Mouse (Mus musculus) hindbrain, embryonic 14.5 days (tissue): Measurements from ENCODE around the gene Sox6. TPM values are rescaled to one million over a fixed set of nuclear protein-coding genes. Genes with fewer than 3 reads are reported as not detected.

Experiments
- ATAC-seq: fragments of 200-750 bp; cut with Nextera tagmentation; 2 replicates; pipeline ENCODE4 v1.8.0; 2017; ENCODE audit warnings: moderate number of reproducible peaks, mild to moderate bottlenecking, moderate TSS enrichment, moderate library complexity; ENCODE audit not compliant: low FRiP score
- DNase-seq: peaks from one replicate; pipeline ENCODE4 v3.0.0-alpha.2; 2015; ENCODE audit warnings: low spot score
- H3K27ac ChIP-seq: fragments of 300-500 bp; sonication (generic); 2 replicates; pipeline ENCODE4 v1.5.1; 2014; ENCODE audit warnings: mild to moderate bottlenecking, moderate library complexity
- H3K27me3 ChIP-seq: fragments of 300-500 bp; sonication (generic); 2 replicates; pipeline ENCODE4 v1.6.1; 2014; ENCODE audit warnings: mild to moderate bottlenecking, low read length, mixed read lengths; ENCODE audit not compliant: control insufficient read depth, insufficient read depth
- H3K36me3 ChIP-seq: fragments of 300-500 bp; sonication (generic); replicated peaks from 2 replicates; pipeline ENCODE4 v1.6.1; 2014; ENCODE audit not compliant: control insufficient read depth, insufficient read depth
- H3K4me1 ChIP-seq: fragments of 300-500 bp; sonication (generic); replicated peaks from 2 replicates; pipeline ENCODE4 v1.6.1; 2014; ENCODE audit warnings: antibody characterized with exemption, low read length, mixed read lengths; ENCODE audit not compliant: control insufficient read depth, insufficient read depth
- H3K4me2 ChIP-seq: fragments of 300-500 bp; sonication (generic); replicated peaks from 2 replicates; pipeline ENCODE4 v1.6.1; 2014; ENCODE audit warnings: mild to moderate bottlenecking, moderate library complexity
- H3K4me3 ChIP-seq: fragments of 300-500 bp; sonication (generic); replicated peaks from 2 replicates; pipeline ENCODE4 v1.5.1; 2014; ENCODE audit warnings: mild to moderate bottlenecking, low read length
- H3K9ac ChIP-seq: fragments of 300-500 bp; sonication (generic); 2 replicates; pipeline ENCODE4 v1.6.1; 2014
- H3K9me3 ChIP-seq: fragments of 300-500 bp; sonication (generic); 2 replicates; pipeline ENCODE4 v1.6.1; 2016; ENCODE audit warnings: low read length; ENCODE audit not compliant: control insufficient read depth
- WGBS: fragments of 180-500 bp; shearing (Covaris S2); extraction: QIAGEN DNeasy Blood & Tissue Kit; methylation state at CpG from one replicate; pipeline ENCODE4 v1.1.7; 2014; 5-methylcytosine and 5-hydroxymethylcytosine counted together
- polyA plus RNA-seq: library from polyadenylated mRNA; unstranded; fragments of >200 nt; fragmentation: Nextera tagmentation; extraction: Ambion mirVana; gene quantifications from 2 replicates; pipeline ENCODE4 v1.2.1, GENCODE M21; 2014

Sox6 gene
- polyA plus RNA-seq, 1 experiment from 2014 or later = 32.7 TPM

DNA sequence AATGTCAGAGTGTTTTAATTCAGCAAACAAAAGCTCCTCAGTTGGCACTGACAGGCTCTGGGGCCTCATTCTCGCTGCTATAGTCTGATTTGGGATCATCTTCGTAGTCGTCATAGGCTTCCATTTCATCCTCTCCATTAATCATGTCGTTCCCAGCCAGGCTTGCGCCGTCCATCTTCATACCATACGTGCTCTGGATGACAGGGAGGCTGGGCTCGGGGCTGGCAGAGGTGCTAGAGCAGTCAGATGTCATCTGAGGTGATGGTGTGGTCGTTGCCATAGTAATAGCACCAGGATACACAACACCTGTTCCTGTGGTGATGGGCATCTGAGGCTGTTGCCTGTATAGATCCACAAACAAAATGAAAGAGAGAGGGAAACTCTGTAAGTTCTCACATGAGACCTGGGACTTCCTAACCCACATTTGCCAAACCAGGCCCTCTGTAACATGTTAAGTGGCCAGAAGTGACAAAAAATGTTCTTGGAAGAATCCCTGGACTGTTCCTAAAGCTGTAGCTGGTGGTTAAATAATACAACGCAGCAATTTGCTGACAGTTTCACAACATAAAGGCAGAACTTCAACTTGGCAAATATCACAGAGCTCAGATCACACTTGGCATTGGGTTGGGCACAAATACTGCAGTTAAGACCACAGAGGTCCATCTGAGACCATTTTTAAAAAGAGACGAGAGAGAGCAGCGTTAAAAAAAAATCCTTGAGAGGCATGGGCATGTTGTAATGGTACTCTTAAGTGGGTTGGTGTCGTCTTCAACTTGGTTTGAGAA lies 561.5 kb downstream of the Sox6 start:
- Histone ChIP-seq H3K4me2 (no peak overlapping the region), H3K9ac (no peak overlapping the region), H3K27me3 (no peaks in the 10 kb centered on the region), H3K4me1 (no peaks in the 10 kb centered on the region), H3K4me3 (no peak overlapping the region), H3K36me3 (no peaks in the 10 kb centered on the region), H3K9me3 (no peaks in the 10 kb centered on the region), H3K27ac (no peak overlapping the region)
- 50% methylated on average over 13 of the region's 13 CpGs for WGBS
- no peak for ATAC-seq
- DNase-seq = peak; percentile 29

DNA sequence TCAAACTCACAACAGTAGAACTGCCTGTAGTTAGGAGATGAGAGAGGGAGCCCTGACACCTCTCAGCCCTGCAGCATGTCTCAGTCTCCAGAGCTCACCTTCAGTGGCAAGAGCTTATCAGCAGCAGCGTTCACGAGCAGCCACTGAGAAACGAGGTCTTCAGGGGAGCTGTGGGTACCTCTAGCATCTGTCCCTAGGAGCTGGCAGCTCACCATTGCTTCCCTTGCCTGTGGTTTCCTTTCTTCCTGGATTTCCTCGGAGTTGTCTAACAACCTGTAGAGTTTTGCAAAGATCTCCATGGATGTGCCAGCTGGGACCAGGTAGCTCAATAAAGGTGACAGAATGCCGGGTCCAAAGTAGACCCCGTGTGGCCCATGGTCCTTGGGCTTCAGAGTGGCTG lies 563.4 kb downstream of the Sox6 start:
- no peak for DNase-seq
- Histone ChIP-seq H3K9ac (no peak overlapping the region), H3K4me2 (no peak overlapping the region), H3K9me3 (no peaks in the 10 kb centered on the region), H3K27me3 (no peaks in the 10 kb centered on the region), H3K4me1 (no peaks in the 10 kb centered on the region), H3K36me3 (no peaks in the 10 kb centered on the region), H3K4me3 (no peak overlapping the region), H3K27ac (no peak overlapping the region)
- ATAC-seq = no peak
- WGBS = 93% methylated on average over 6 of the region's 6 CpGs

DNA sequence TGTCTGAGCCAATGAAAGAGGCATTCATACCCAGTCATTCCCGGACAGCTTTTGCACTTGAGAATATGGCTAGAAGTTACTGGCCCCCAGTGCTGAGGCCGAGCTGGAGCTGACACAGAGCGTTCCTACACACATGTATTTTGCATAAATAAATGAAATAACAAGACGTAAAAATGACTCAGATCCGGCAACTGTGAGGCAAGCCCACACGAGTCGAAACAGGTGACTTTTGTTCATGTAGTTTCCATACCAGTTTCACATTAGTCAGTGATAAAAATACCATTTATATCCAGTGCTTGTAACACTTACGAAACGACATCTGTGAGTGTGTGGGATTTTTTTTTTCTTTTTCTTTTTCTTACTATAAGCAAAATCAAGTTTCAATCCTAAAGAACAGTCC lies 564.5 kb downstream of the Sox6 start:
- Histone ChIP-seq H3K4me2 (no peak overlapping the region), H3K9me3 (no peaks in the 10 kb centered on the region), H3K27ac (no peak overlapping the region), H3K36me3 (no peaks in the 10 kb centered on the region), H3K4me1 (no peaks in the 10 kb centered on the region), H3K9ac (no peak overlapping the region), H3K4me3 (no peak overlapping the region), H3K27me3 (no peaks in the 10 kb centered on the region)
- DNase-seq (no peak), ATAC-seq (no peak)
- 85% methylated on average over 9 of the region's 9 CpGs for WGBS

DNA sequence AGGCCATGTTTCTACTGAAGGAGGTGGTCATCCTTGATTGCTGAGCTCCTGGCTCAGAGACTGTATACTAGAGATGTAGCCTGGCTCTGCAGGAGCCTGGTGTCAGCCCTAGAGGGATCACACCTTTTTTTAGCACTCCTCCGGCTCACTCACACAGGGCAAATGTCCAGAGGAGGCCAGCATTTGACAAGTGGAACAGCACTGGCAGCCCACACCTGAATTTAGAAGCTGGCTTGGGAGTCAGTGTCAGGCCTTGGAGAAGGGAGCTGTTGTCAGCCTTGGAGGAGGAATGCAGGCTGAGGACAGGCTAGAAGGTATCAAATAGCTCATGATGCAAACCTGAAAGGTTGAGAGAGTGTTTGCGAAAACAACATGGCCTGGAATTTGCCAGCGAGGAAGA lies 565.7 kb downstream of the Sox6 start:
- Histone ChIP-seq H3K4me3 (no peak overlapping the region), H3K4me2 (no peak overlapping the region), H3K9me3 (no peaks in the 10 kb centered on the region), H3K27ac (no peak overlapping the region), H3K36me3 (no peaks in the 10 kb centered on the region), H3K4me1 (no peaks in the 10 kb centered on the region), H3K27me3 (no peaks in the 10 kb centered on the region), H3K9ac (no peak overlapping the region)
- no peak for ATAC-seq
- 90% methylated on average over 3 of the region's 3 CpGs for WGBS
- DNase-seq = no peak

DNA sequence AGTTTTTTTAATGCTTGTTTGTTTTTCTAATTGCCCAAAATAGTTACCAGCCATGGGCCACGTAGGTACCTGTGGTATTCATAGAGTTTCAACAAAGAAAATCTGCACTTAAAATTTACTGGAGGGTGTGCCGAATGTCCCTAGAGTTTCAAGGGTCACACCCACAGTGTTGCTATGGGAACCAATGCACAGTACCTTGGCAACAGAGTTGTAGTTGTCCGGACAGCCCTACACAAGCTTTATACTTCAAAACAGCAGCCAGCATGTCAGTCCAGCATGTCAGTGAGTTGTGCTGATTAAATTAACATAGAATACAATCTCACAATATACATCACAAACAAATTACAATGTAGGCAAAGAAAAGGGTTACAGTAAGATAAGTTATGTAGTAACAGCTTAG lies 567.1 kb downstream of the Sox6 start:
- H3K4me1 ChIP-seq = no peaks in the 10 kb centered on the region
- 24% methylated on average over 3 of the region's 3 CpGs for WGBS
- no peaks in the 10 kb centered on the region for H3K36me3 ChIP-seq
- H3K9ac ChIP-seq = no peak overlapping the region
- H3K4me3 ChIP-seq = no peak overlapping the region
- no peaks in the 10 kb centered on the region for H3K9me3 ChIP-seq
- H3K27ac ChIP-seq = no peak overlapping the region
- DNase-seq (no peak), ATAC-seq (no peak)
- no peaks in the 10 kb centered on the region for H3K27me3 ChIP-seq
- H3K4me2 ChIP-seq = no peak overlapping the region

DNA sequence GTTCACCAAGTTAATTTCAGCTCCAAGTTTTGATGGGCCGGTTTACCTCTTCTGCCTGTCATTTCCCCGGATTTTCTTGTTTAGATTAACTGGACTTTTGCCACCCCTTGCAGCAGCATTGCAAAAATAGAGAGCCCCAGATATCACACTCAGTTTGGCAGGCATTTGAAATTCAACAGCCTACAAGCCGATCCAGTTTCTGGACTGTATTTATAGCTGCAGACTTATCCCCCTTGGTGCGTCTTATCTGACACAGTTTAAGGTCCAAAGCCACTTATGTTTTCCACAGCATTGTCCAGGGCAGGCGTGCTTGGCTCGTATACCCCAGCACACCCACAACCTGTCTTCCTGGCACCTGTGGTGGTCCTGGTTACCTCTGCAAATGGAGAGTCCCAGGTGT lies 571.8 kb downstream of the Sox6 start:
- DNase-seq (no peak), ATAC-seq (no peak)
- no peak overlapping the region for H3K4me3 ChIP-seq
- no peak overlapping the region for H3K27ac ChIP-seq
- no peaks in the 10 kb centered on the region for H3K4me1 ChIP-seq
- H3K27me3 ChIP-seq = no peaks in the 10 kb centered on the region
- no peaks in the 10 kb centered on the region for H3K36me3 ChIP-seq
- WGBS = 89% methylated on average over 6 of the region's 6 CpGs
- no peak overlapping the region for H3K4me2 ChIP-seq
- H3K9ac ChIP-seq = no peak overlapping the region
- 0 out of 2 replicates have a peak, but pooled peaks cover 7% of the 10 kb centered on the region for H3K9me3 ChIP-seq

DNA sequence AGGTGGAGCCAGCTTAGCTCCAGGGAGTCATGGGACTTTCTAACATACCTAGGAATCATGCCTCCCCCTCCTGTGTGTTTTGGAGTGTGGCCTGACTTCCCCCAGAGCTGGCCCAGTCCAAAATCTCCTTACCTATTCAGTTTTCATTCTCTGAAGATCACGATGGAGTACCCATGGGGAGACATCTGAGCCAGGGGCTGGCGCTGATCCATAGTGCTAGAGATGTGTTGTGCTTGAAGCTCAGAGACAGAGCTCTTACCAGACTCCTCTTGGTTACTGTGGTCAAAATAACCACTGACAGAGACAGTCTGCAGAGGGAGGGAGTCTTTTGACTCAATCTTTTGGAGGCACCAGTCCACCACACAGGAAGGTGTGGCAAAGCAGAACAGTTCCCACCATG lies 575.2 kb downstream of the Sox6 start:
- Histone ChIP-seq H3K36me3 (no peaks in the 10 kb centered on the region), H3K27me3 (no peaks in the 10 kb centered on the region), H3K9ac (no peak overlapping the region), H3K27ac (no peak overlapping the region), H3K4me2 (no peak overlapping the region), H3K4me3 (no peak overlapping the region), H3K4me1 (no peaks in the 10 kb centered on the region), H3K9me3 (0 out of 2 replicates have a peak, but pooled peaks cover 7% of the 10 kb centered on the region)
- WGBS = 93% methylated on average over 2 of the region's 2 CpGs
- DNase-seq (no peak), ATAC-seq (no peak)

DNA sequence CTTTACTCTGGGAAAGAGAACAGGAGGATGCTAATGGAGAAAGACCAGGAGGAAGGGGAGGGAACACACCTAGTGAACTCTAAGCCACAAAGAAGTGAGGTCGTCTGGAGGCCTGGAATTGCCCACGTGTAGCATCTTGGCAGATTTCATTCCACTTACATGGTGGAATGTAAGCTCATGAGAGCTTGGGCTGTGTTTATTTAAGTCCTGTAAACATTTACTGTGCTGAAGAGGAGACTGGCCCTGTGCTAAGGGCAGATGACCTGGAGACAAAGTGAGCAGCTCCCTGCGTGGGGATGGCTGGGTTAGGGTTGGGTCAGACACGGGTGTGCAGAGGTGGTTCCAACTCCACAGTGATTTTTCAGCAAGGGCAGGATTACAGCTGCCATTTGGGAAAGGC lies 576.3 kb downstream of the Sox6 start:
- 77% methylated on average over 4 of the region's 4 CpGs for WGBS

DNA sequence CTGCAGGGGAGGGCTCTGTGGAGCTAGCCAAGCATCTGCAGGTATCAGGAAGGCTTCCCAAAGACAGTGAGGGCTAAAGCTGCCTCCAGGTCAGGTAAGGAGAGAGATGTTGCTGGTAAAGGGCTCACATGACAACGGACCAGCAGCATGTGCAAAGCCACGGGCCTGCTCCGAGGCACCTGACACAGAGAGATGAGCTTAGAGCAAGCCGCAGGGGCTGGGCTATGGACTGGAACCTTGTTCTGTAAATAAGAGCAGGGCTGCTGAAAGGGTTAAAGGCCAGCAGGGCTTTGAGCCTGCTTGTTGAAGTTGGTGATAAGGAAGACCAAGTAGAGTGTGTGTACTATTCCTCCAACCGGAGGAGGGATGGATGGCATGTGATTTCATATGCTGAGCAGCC lies 583.6 kb downstream of the Sox6 start:
- Histone ChIP-seq H3K9me3 (no peaks in the 10 kb centered on the region), H3K4me3 (no peak overlapping the region), H3K9ac (no peak overlapping the region), H3K27me3 (no peaks in the 10 kb centered on the region), H3K4me2 (no peak overlapping the region), H3K27ac (no peak overlapping the region), H3K36me3 (no peaks in the 10 kb centered on the region), H3K4me1 (no peaks in the 10 kb centered on the region)
- ATAC-seq (no peak), DNase-seq (no peak)
- WGBS = 93% methylated on average over 5 of the region's 5 CpGs

More for the DNA sequence above, 576.3 kb downstream of the Sox6 start:
- no peaks in the 10 kb centered on the region for H3K4me1 ChIP-seq
- no peak overlapping the region for H3K9ac ChIP-seq
- no peak for ATAC-seq
- no peak overlapping the region for H3K4me2 ChIP-seq
- H3K27me3 ChIP-seq = no peaks in the 10 kb centered on the region
- no peak overlapping the region for H3K4me3 ChIP-seq
- 0 out of 2 replicates have a peak, but pooled peaks cover 7% of the 10 kb centered on the region for H3K9me3 ChIP-seq
- H3K36me3 ChIP-seq = no peaks in the 10 kb centered on the region
- no peak overlapping the region for H3K27ac ChIP-seq
- DNase-seq = no peak

DNA sequence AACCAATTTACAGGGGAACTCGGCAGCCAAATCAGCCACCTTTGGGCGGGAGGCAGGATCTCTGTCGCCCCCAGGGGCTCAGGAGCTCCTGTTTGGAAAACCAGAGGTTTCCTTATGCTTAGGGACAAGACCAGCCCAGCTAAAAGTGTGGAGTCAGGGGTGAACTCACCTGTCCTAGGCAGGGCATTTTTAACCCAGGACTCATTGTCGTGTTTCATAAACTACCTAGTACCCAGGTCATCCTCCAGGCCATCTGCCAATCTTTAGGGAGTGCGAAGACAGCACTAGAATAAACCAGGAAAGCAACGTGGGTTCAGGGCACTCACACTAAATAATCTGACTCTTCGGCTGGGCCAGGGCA lies 584.9 kb downstream of the Sox6 start:
- Histone ChIP-seq H3K27me3 (no peaks in the 10 kb centered on the region), H3K27ac (no peak overlapping the region), H3K4me3 (no peak overlapping the region), H3K9ac (no peak overlapping the region), H3K4me1 (0 out of 2 replicates have a peak, but pooled peaks cover under 1% of the 10 kb centered on the region), H3K36me3 (no peaks in the 10 kb centered on the region), H3K4me2 (peak overlapping the region; percentile 22; the same call in 1 of the 2 replicates), H3K9me3 (no peaks in the 10 kb centered on the region)
- 53% methylated on average over 7 of the region's 7 CpGs for WGBS
- ATAC-seq (no peak), DNase-seq (no peak)
